Mouse (Mus musculus) brain, embryonic 14.5 days (tissue): Measurements from ENCODE around the gene Myrfl.

Source experiments
- CTCF ChIP-seq: fragments of 200-500 bp; IDR thresholded peaks from 2 replicates; pipeline ENCODE4 v1.5.1; 2012; ENCODE audit warnings: inconsistent platforms, mild to moderate bottlenecking, moderate library complexity, borderline replicate concordance; ENCODE audit not compliant: insufficient read depth, insufficient read length; ENCODE audit errors: extremely low read depth
- POLR2A ChIP-seq: fragments of 200-500 bp; IDR thresholded peaks from 2 replicates; pipeline ENCODE4 v1.6.1; 2012; ENCODE audit warnings: mild to moderate bottlenecking, inconsistent platforms, borderline replicate concordance; ENCODE audit not compliant: poor library complexity, insufficient read depth, insufficient read length, severe bottlenecking; ENCODE audit errors: extremely low read depth

GRCm38 (mm10) chr10:116727702-116728298, 168.9 kb downstream of the Myrfl start:
- TF ChIP-seq POLR2A: no peak
- no peak for TF ChIP-seq CTCF
